Mouse (Mus musculus): ENCODE results near the gene Rngtt. TPM values are rescaled to one million over a fixed set of nuclear protein-coding genes. Genes with fewer than 3 reads are reported as not detected.
"Not testable (repeated sequence)": the region's sequence is repeated elsewhere in the genome, so short reads cannot be mapped to it uniquely, and the experiment has no call there.

The Rngtt gene
- total RNA-seq, 1 experiment from 2014 or later: 31.4 TPM

DNA sequence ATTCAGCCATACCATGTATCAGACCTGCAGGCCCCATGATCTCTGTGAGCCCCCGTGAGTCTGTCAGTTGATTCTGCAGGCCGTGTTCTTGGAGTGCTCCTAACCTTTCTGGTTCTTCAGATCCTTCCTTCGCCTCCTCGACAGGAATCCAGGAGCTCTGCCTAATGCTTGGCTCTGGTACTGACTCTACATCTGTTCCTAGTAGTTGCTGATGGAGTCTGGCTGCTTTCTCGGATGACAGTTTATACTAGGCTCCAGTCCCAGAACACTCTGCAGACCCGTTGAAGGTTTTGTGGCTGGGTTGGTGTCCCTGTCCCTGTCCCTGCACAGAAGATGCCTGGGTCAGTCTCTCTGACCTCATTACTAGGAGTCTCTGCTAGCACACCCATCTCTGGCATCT, 131.8 kb downstream of the Rngtt start:
- DNase-seq: no peak

DNA sequence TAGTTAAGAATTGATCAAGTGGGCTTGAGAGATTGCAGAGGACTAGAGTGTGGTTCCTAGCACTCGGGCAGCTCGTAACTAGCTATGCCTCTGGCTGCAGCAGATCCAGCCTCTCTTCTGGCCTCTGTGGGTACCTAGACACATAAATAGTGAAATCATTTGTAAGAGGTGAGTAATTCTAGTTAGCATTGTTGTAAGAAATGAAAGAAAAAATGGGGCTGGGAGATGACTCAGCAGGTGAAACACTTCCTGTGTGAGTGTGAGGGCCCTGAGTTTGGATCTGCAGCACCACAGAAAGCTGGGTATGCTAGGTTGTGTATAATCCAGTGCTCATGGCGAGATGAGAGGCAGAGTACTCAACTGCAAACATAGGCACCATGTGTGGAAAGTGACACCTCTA, 136.2 kb downstream of the Rngtt start:
- no peak for DNase-seq

DNA sequence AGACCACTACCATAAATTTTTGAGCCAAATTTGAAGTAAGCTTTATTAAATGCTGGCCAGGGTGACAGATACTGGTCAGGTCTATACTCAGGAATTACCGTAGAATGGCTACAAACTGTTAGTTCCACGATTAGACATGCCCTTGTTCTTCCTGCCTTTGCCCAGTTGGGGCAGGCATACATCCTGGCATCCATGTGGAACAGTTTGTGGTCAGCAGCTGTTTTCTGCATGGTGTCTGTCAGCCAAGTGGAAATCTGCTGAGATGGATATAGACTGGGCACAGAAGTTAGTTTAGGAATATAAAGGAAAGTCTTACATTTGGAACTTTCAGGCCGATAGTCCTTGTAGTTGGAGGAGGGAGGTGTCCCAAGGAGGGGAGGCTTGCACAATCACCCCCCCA, 136.8 kb downstream of the Rngtt start:
- no peak for DNase-seq

DNA sequence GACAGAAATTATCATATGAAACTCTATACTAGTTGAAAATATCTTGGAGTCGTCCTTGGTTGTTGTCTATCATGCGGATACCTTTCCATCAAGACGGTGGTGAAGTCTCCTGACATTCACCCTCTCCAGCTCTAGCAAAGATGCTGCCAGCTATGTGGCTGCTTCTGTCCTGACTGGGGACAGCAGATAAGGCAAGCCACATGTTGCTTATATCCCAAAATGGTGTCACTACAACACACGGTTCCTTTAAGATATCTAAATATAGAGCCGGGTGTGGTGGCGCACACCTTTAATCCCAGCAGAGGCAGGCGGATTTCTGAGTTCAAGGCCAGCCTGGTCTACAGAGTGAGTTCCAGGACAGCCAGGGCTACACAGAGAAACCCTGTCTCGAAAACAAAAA, 140.2 kb downstream of the Rngtt start:
- DNase-seq: not testable (repeated sequence)

DNA sequence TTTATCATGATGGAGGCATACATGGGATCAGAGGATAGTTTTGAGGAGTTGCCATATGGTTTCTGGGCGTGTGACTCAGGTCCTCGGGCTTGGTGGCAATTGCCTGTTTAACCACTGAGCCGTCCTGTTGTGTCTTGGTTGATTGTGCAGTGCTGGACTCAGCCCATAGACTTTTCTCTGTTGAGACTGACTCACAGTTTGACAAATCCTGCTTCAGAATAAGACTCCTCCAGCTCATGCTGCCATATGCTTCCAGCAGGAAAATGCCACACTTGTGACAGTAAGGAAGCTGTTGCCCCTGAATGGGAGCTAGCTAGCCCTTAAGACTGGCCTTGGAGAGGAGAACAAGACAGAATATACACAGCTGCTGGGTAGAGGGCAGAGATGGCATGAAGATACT, 149.7 kb downstream of the Rngtt start:
- no peak for DNase-seq

DNA sequence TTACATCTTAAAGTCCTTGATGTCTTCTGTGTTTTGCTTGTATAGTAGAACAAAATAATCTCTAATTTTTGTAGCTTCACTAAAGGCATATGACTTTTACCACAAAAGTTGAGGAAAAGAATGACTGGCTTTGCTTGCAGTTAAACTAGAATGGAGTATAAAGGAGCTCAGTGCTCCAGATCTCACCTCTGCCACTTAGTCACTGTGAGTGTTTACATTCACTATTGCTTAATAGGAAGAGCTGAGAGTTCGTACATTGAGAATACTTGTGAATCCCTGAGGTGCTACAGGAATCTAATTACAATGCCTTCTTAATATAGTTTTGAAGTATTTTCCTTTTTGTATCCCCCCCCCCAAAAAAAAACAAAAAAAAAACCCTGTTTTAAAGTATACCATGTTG, 154.3 kb downstream of the Rngtt start:
- no peak for DNase-seq

DNA sequence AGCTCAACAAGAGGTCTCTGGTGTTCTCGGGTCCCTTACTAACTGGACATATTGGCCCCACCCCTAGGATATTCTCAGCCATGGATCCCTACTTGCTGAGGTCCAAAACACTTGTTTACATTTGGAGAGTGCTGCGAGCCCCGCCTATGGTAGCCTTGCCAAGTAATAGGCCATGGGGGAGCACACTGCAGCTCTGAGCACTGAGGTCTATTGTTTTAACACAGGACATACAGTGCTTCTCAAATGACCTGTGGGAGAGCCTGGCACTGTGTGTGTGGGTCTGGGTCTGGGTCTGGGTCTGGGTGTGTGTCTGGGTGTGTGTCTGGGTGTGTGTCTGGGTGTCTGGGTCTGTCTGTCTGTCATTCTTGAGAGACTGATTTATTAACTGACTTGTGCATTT, 155.8 kb downstream of the Rngtt start:
- no peak for DNase-seq

DNA sequence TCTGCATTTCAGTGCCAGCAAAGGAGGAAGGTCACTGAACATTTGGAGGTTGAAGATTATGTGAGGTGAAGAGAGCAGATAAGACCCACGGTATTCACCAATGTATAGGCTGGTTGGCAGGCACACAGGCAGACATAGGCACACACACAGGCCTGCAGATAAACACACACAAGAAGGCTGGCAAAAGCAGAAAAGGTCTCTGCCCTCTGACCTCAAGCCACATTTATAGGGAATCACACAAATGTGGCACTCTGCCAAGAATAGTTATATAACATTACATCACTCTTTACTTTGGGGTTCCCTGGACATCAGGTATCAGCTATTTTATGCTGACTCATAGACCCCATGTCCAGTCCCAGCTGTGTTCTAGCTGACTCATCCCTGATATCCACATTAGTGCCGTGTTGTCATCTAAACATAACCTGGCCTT, 156.9 kb downstream of the Rngtt start:
- DNase-seq: peak; percentile 5

DNA sequence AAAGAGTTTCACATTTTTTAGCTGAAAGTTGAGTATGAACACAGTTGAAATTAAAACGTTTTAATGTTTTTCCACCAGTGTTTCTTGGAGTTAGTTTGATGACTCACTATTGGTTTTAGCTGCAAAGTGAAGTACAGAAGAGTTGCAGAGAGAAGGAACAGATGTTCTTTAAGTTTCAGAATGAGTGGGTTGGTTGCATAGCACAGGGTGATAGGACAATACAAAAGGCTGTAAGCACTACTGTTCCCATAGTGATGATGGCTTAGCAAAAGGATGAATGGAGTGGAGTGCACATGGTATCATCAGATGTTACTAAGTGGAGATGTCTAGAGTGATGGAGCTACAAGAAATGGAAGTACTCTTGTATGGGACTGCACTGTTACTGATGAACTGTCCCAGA, 157.5 kb downstream of the Rngtt start:
- DNase-seq: no peak

DNA sequence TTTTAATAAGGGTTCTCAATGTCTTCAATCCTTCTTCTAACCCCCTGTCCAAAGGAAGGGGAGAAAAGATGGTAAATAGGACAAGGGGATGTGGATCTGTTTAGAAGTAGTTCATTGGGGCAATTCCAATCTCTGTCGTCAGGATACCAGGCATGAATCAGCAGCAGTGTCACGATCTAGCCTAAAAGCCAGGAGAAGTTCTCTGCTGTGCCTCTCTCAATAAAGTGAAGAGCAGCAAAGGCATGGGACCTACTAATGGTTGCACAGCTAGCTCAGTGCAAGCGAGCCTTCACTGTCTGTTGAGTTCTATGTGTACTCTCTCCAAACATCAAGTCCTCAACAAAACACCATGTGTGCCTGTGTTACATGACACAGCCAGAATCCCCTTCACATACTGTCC, 158.0 kb downstream of the Rngtt start:
- no peak for DNase-seq

DNA sequence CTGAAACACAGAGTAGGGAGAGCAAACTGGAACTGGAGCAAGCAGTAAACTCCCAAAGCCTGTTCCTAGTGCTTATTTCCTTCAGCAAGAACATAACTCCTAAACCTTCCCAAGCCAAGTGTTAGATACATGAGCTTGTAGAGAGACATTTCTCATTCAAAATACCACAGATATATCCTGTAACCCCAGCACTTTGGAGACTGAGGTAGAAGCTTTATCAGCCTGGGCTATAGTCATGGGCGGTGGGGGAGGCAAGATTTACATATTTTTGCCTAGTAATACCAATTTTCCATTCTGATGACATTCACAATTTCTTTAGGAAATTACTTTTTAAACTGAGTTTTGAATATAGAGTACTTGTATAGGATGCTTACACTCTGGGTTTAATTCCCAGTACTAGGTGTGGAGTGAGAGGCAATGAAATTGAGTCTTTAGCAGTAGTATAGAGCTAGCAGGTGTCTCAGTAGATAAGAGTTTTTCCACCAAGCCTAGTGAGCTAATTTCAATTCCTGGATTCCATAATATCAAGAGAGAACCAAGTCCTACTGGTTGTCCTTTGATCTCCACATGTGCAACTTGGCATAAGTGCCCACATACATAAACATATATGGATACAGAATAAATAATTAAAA, 160.7 kb downstream of the Rngtt start:
- DNase-seq: no peak

DNA sequence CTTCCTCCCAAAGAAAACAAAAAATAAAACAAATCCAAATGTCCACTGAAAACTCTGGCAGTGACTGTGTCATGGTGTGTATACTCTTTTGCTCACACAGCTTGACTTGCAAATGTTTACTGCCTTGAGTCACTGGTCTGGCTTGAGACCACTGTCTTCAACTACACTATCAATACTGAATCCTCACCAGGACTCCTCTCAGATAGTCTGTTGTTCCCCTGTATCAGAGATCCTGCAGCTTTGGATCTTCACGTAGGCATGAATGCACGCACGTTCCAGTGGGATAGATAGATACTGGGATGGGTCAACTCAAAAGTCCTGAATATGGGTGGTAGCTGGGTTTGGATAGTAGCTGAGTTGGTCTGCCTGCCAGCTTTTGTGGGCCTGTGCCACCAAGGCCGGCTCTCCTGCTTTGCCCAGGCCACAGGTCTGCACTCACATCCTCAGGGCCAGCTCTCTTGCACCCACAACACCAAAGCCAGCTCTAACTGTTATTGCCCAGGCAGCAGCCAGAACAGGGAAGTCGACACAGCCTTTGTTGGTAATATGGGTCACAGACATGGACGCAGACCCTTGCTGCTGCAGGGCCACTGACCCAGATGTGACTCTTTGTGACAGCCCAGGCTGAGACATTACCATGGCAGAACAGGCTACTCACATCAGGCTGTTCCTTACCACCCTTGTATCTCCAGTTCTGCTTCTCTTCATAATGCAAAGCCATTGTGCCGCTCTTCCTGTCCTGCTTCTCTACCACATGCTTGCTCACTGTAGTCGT, 168.1 kb downstream of the Rngtt start:
- no peak for DNase-seq

DNA sequence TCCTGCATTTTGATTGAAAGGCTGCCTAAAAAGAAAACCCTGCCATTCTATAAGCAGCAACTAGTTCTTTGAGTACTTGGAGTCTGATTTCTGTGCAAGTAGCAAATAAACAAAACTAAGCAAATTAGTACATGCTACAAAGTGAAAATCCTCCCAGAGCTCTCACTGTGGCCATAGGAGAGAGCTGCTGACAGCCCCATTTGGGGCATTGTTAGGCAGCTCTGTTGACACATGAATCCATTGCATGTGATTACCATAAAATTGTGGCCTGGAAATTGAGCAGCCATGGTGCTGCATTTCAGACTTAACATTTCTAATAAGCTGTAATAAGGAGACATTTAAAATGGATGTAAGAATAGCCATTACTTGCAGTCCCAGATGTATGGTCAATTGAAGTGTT, 171.6 kb downstream of the Rngtt start:
- no peak for DNase-seq

DNA sequence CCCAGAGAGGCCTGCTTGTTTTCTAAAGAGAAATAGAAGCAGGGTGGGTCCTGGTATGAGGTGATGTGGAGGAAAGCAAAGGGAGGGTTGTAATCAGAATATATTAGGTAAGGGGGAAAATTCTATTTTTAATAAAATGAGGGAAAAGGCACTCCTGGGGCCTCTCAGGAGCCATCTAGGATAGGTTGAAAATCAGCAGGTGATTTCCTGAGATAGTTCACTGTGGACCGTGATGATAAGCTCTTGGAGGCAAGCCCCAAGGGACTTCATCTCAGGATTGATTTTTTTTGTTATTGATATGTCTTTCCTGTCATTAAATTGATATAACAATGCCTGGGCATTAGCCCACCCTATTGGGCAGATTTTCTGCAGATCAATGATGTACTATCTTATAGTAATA, 175.9 kb downstream of the Rngtt start:
- DNase-seq: no peak

DNA sequence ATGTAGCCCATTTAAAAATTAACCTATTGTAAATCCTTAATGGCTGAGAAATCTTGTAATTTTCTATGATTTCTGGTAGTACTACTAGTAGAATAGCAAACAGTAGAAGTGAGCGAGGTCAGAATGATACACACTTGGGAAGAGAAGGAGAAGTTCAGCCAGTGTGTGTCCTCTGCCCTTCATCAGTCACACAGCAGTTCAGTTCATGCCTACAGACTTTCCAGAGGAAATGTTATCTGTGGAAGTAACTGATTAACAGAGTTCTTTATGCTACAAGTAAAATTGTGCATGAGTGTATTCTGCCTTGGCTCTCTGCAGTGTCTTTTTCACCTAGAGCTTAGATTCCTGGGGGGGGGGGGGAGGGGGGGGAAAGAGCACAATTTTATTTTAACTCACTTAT, 181.0 kb downstream of the Rngtt start:
- no peak for DNase-seq

DNA sequence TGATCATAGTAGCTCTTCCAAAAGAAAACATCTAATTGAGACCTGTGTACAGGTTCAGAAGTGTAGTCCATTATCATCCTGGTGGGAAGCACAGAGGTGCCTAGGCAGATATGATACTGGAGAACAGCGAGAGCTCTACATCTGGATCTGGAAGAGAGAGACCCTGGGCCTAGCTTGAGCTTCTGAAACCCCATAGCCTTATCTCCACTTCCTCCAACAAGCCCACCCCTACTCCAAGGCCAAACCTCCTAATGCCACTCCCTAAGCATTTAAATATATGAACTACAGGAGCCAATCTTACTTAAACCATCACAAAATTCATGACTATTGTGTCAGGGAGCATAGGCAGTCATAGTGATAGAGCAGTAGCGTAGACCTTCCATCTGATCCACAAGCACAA, 184.3 kb downstream of the Rngtt start:
- no peak for DNase-seq

DNA sequence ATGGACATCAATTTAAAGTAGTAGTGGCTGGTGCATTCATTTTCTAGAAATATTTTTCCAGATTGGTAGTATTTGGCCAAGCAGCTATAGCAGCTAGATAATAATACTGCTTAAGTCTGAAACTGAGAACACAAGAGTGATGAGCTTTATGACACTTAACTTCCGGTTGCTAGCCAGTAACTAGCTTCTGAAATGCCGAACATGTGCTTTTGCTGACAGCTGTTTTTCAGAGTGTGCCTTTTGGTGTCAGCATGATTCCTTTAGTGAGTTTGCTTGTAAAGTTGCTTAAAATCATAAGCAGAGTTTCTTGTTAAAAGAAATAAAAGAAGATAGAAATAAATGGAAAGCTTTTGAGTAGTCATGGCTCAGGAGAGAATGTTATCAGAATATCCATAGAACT, 186.9 kb downstream of the Rngtt start:
- DNase-seq: no peak

DNA sequence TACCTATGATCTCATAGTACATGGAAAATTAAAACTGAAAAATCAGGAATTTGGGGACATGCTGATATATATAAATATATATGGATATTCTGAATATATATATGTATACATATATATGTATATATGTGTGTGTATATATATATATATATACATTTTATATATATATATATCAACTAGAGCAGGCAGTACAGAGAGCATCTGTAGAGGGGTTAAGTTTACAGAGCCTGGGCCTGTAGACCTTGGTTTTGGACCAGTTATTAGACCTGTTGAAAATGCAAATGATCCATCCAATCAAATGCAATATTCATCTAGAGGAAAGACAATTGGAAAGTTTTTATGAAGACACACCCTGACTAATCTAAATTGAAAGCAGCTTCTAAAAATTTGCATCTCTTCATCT, 187.5 kb downstream of the Rngtt start:
- DNase-seq: no peak

DNA sequence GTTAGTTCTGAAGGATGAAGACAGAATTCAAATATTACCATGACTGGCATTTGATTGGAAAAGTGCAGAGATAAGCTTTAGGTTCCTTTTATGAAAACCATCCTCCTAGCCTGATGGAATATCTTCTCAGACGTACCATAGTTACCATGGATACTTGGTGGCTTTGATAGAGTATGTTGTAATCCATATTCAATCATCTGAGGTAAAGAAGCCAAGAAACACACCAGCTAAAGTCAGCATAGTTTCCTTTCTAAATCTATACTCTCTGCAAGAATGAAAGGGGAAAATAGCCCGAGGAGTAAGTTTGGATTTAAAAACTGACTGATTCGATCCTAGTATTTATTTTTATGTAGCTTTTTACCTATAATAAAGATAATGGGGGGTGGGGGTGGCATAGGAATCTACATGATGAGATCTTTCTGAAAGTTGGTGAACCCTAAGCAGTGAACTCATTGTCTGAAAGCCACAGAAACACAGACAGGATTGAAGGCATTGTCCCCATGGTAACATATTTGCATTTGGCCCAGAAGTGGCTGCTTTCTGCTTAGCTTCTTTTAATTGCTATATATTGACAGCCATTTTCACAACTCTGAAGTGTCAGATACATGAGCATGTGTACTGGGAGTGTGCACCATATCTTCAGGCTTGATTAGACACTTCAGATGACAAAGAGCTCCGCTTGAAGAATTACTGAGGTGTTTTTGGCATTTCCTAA, 188.2 kb downstream of the Rngtt start:
- no peak for DNase-seq

DNA sequence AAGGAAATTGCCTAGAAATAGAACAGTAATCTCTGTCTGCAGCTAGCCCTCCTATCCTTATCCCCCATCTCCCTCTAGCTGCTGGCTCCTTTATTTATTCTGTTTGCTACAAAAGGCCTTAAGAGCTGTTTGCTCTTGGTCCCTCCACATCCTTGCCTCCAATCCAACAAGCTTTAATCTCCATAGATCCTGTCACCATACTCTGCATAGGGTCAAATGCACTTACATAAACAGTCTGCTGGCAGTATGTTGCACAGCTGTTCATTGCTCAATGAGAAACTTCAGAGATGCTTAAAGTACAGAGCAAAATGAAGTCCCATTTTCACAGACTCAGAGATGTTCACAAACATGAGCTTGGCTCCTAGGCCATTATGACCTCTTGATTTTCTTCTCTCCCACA, 196.5 kb downstream of the Rngtt start:
- DNase-seq: no peak

DNA sequence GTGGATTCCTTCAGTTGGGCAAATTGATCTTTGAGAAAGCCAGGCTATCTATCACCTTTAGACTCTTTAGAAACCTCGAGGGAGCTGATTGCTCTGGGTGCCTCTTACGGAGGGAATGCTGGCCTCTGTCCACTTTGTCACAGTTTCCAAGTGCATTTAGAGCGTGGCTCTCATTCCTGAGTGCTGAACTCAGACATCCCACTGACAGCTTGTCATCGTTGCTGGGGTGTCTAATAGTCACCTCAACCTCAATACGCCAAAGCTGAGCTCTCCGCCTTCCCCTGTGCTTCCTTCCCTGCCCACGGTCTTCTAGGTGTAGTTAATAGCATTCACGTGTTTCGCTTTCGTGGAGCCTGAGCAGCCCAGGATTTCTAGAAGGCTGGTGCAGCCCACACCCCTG, 200.4 kb downstream of the Rngtt start:
- no peak for DNase-seq

DNA sequence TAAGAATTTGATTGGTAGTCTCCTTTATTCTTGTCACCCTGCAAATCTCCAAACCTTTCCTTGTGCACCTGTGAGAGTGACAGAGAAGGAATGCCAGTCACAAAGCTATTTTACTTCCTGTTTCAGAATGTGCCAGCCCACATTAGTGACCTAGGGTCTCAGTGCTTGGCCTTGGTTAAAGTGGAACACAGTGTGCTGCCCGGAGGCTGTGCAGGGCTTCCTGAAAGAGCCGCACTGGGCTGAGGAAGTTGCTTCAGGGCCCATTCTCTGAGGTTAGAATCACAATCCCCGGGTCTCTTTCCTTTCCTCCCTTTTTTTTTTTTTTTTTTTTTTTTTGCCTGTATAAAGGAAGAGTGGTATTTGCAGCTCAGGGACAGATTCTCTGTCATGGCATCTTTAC, 203.3 kb downstream of the Rngtt start:
- DNase-seq: no peak

DNA sequence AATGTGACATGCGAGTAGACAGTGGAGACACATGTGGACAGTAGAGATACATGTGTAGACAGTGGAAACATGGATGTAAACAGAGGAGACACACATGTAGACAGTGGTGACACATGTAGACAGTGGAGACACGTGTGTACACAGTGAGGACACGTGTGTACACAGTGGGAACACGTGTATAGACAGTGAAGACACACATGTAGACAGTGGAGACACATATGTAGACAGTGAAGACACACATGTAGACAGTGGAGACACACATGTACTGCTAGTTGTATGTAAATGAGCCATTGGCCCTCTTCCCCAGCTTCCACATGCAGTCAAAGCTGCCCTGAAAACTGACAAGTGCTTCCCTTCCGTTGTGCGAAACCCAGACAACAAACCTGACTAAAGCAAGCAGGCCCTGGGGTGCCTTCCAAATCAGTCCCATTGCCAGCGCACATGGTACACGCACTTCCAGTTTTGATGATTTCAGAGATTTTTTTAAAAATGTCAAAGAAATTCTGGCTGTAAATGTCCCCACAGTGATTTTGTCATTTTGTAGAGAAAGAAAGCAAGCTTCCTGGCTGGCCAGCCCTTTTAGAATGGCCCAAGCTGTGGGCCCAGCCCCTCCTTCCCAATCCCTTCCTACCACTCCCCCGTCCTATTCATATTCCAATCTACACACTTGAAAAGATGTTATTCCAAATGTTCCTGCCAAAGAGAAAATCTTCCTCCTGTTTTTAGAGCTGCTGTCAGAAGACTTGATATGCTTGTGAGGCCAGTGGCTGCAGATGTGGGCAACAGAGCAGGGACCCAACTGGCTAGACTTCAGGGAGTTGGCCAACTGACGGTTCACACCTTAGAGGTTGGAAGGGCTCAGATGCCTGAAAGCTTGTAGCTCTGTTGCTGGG, 204.2 kb downstream of the Rngtt start:
- DNase-seq: no peak

All from adrenal gland, postnatal 14 days (tissue).